Mouse (Mus musculus): ENCODE data around the gene Sh2d1a. TPM values are rescaled to one million over a fixed set of nuclear protein-coding genes. Genes with fewer than 3 reads are reported as not detected.

Sh2d1a gene
- polyA plus RNA-seq (2015; fragmentation: Nextera tagmentation; extraction: Ambion mirVana) = 401 and 414 TPM in 2 replicates

GRCm38 (mm10) chrX:42502291-42503043 lies at the start of gene Sh2d1a:
TSS of gene Sh2d1a (plus strand) at chrX:42502453.
- DNase-seq (ENCODE audit: low spot score) = peak; percentile 76

GRCm38 (mm10) chrX:42453001-42453400 lies 49.3 kb upstream of the Sh2d1a start:
- peak; percentile 12 for DNase-seq (ENCODE audit: low spot score)

- DNase-seq (ENCODE audit: low spot score) = peak; percentile 64
Measured at GRCm38 (mm10) chrX:42454533-42454932, 47.7 kb upstream of the Sh2d1a start.

- no peak for DNase-seq (ENCODE audit: low spot score)
Measured at GRCm38 (mm10) chrX:42489446-42489845, 12.8 kb upstream of the Sh2d1a start, which contains the start of gene Tex13c2. TSS of gene Tex13c2 (plus strand) at chrX:42489691.

- DNase-seq (ENCODE audit: low spot score) = no peak
Measured at GRCm38 (mm10) chrX:42490336-42490735, 11.9 kb upstream of the Sh2d1a start.

- peak; percentile 20 for DNase-seq (ENCODE audit: low spot score)
Measured at GRCm38 (mm10) chrX:42500538-42500937, 1.7 kb upstream of the Sh2d1a start.

GRCm38 (mm10) chrX:42511105-42511504 lies 8.9 kb downstream of the Sh2d1a start:
- DNase-seq (ENCODE audit: low spot score) = peak; percentile 37

GRCm38 (mm10) chrX:42512567-42512966 lies 10.3 kb downstream of the Sh2d1a start:
- peak; percentile 38 for DNase-seq (ENCODE audit: low spot score)

- DNase-seq (ENCODE audit: low spot score) = no peak
Measured at GRCm38 (mm10) chrX:42522868-42523267, 20.6 kb downstream of the Sh2d1a start.

GRCm38 (mm10) chrX:42530703-42531102 lies 28.4 kb downstream of the Sh2d1a start:
- DNase-seq (ENCODE audit: low spot score) = no peak

GRCm38 (mm10) chrX:42540030-42540755 lies 37.9 kb downstream of the Sh2d1a start:
- peak; percentile 23 for DNase-seq (ENCODE audit: low spot score)

- peak; percentile 82 for DNase-seq (ENCODE audit: low spot score)
Measured at GRCm38 (mm10) chrX:42540756-42541053, 38.5 kb downstream of the Sh2d1a start.

GRCm38 (mm10) chrX:42545076-42545475 lies 42.8 kb downstream of the Sh2d1a start:
- no peak for DNase-seq (ENCODE audit: low spot score)

- peak; percentile 26 for DNase-seq (ENCODE audit: low spot score)
Measured at GRCm38 (mm10) chrX:42548513-42548912, 46.3 kb downstream of the Sh2d1a start.

GRCm38 (mm10) chrX:42557284-42557683 lies 55.0 kb downstream of the Sh2d1a start:
- peak; percentile 53 for DNase-seq (ENCODE audit: low spot score)

- DNase-seq (ENCODE audit: low spot score) = no peak
Measured at GRCm38 (mm10) chrX:42558683-42559082, 56.4 kb downstream of the Sh2d1a start.

Other genes starting within 250 kb of the Sh2d1a start
- 0.06 TPM in 1 of 2 replicates, not detected in the other for gene Tex13c2, start 12.8 kb upstream of the Sh2d1a start, polyA plus RNA-seq (2015; fragmentation: Nextera tagmentation; extraction: Ambion mirVana)